Mouse (Mus musculus): ENCODE measurements around the gene Odf3b. TPM values are rescaled to one million over a fixed set of nuclear protein-coding genes. Genes with fewer than 3 reads are reported as not detected.

Odf3b gene
- total and polyA plus RNA-seq, 2 experiments from 2014 or later: 5.4 to 7.2 TPM

GRCm38 (mm10) chr15:89372068-89372467, 7.0 kb downstream of the Odf3b start:
- no peak overlapping the region for H3K27ac ChIP-seq
- H3K4me3 ChIP-seq (ENCODE audit: low read length): no peak overlapping the region
- TF ChIP-seq CTCF (IDR thresholded peaks at IDR 0.05; ENCODE audit: low read depth): no peak
- no peak overlapping the region for H3K9ac ChIP-seq (replicated peaks; ENCODE audit: low read length)
- H3K36me3 ChIP-seq (ENCODE audit: insufficient read depth, low read length): peaks cover 46% of the 10 kb centered on the region
- 86% methylated on average over 13 of the region's 13 CpGs for WGBS
- no peaks in the 10 kb centered on the region for H3K9me3 ChIP-seq (ENCODE audit: low read length)
- ATAC-seq (no peak), DNase-seq (ENCODE audit: low spot score) (no peak)
- H3K4me1 ChIP-seq (ENCODE audit: insufficient read depth, low read length): no peaks in the 10 kb centered on the region; the same call in 1 of the 2 replicates
- H3K4me2 ChIP-seq (ENCODE audit: low read depth, low read length): no peak overlapping the region
- peaks cover 8% of the 10 kb centered on the region; the same call in 1 of the 2 replicates for H3K27me3 ChIP-seq (ENCODE audit: insufficient read depth, low read length)

GRCm38 (mm10) chr15:89365141-89365551, 13.9 kb downstream of the Odf3b start:
- Histone ChIP-seq H3K9me3 (ENCODE audit: low read length) (no peaks in the 10 kb centered on the region), H3K4me3 (ENCODE audit: low read length) (no peak overlapping the region), H3K9ac (replicated peaks; ENCODE audit: low read length) (no peak overlapping the region), H3K4me1 (ENCODE audit: insufficient read depth, low read length) (no peaks in the 10 kb centered on the region), H3K36me3 (ENCODE audit: insufficient read depth, low read length) (peaks cover 82% of the 10 kb centered on the region), H3K4me2 (ENCODE audit: low read depth, low read length) (no peak overlapping the region), H3K27ac (no peak overlapping the region), H3K27me3 (ENCODE audit: insufficient read depth, low read length) (no peaks in the 10 kb centered on the region)
- DNase-seq (ENCODE audit: low spot score): no peak
- no peak for ATAC-seq
- 94% methylated on average over 4 of the region's 4 CpGs for WGBS
- TF ChIP-seq CTCF (IDR thresholded peaks at IDR 0.05; ENCODE audit: low read depth): no peak

DNA sequence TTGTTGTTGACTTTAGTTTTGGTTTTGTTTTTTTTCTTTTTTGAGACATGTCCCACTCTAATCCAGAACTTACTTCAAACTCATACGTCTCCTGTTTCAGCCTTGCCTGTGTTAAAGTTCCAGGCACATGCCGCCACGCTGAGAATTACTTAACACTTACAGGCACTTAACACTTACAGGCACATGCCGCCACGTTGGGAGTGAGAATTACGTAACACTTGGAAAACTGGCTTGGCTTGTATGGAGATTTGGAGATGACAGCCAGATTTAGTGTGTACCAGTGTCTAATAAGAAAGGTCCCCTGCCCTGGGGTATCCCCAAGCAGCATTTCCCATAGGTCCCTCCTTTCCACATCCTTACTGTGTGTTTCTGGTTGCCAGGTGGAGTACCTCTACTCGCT, 16.0 kb downstream of the Odf3b start:
- H3K36me3 ChIP-seq (ENCODE audit: insufficient read depth, low read length): peaks cover 68% of the 10 kb centered on the region
- H3K4me3 ChIP-seq (ENCODE audit: low read length): no peak overlapping the region
- WGBS: 94% methylated on average over 7 of the region's 7 CpGs
- TF ChIP-seq CTCF (IDR thresholded peaks at IDR 0.05; ENCODE audit: low read depth): no peak
- no peaks in the 10 kb centered on the region for H3K27me3 ChIP-seq (ENCODE audit: insufficient read depth, low read length)
- no peaks in the 10 kb centered on the region for H3K9me3 ChIP-seq (ENCODE audit: low read length)
- DNase-seq (ENCODE audit: low spot score) (no peak), ATAC-seq (no peak)
- no peaks in the 10 kb centered on the region for H3K4me1 ChIP-seq (ENCODE audit: insufficient read depth, low read length)
- no peak overlapping the region for H3K9ac ChIP-seq (replicated peaks; ENCODE audit: low read length)
- no peak overlapping the region for H3K4me2 ChIP-seq (ENCODE audit: low read depth, low read length)
- H3K27ac ChIP-seq: no peak overlapping the region

GRCm38 (mm10) chr15:89358784-89359183, 20.3 kb downstream of the Odf3b start:
- no peak for TF ChIP-seq CTCF (IDR thresholded peaks at IDR 0.05; ENCODE audit: low read depth)
- no peak overlapping the region for H3K27ac ChIP-seq
- no peaks in the 10 kb centered on the region for H3K27me3 ChIP-seq (ENCODE audit: insufficient read depth, low read length)
- H3K4me2 ChIP-seq (ENCODE audit: low read depth, low read length): no peak overlapping the region
- ATAC-seq: no peak
- no peaks in the 10 kb centered on the region for H3K9me3 ChIP-seq (ENCODE audit: low read length)
- no peak overlapping the region for H3K9ac ChIP-seq (replicated peaks; ENCODE audit: low read length)
- peaks cover 13% of the 10 kb centered on the region for H3K4me1 ChIP-seq (ENCODE audit: insufficient read depth, low read length)
- WGBS: 91% methylated on average over 3 of the region's 3 CpGs
- no peak for DNase-seq (ENCODE audit: low spot score)
- no peak overlapping the region for H3K4me3 ChIP-seq (ENCODE audit: low read length)
- H3K36me3 ChIP-seq (ENCODE audit: insufficient read depth, low read length): peaks cover 26% of the 10 kb centered on the region

DNA sequence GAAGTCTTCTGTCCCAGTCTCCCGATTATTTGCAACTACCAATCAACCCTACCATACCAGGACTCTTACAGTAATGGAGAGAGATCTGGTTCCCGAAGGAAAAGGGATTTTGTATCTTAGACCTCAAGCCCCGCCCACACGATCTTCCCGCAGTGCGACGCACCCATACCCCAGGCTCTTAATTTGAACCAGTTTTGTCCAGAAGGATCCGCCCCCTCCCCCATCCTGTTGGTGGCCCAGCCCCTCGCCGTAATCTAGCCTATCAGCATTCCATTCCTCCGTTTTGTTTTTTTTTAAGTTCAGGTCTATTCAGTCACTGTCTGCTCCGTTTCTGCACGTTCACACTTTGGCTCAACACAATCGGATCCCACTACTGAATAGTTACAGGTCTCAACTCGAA, 22.7 kb downstream of the Odf3b start:
- H3K36me3 ChIP-seq (ENCODE audit: insufficient read depth, low read length): peaks cover 34% of the 10 kb centered on the region
- DNase-seq (ENCODE audit: low spot score): peak; percentile 90
- peak overlapping the region; percentile 85 for H3K4me3 ChIP-seq (ENCODE audit: low read length)
- ATAC-seq: peak; percentile 69
- peak overlapping the region; percentile 89 for H3K27ac ChIP-seq
- peak overlapping the region; percentile 73 for H3K9ac ChIP-seq (replicated peaks; ENCODE audit: low read length)
- H3K27me3 ChIP-seq (ENCODE audit: insufficient read depth, low read length): no peaks in the 10 kb centered on the region
- no peaks in the 10 kb centered on the region for H3K9me3 ChIP-seq (ENCODE audit: low read length)
- 1% methylated on average over 15 of the region's 15 CpGs for WGBS
- peaks cover 14% of the 10 kb centered on the region for H3K4me1 ChIP-seq (ENCODE audit: insufficient read depth, low read length)
- no peak for TF ChIP-seq CTCF (IDR thresholded peaks at IDR 0.05; ENCODE audit: low read depth)
- H3K4me2 ChIP-seq (ENCODE audit: low read depth, low read length): peak overlapping the region; percentile 87

GRCm38 (mm10) chr15:89355241-89356187, 23.6 kb downstream of the Odf3b start, which contains the start of the genes Lmf2 and Ncaph2:
Gene Lmf2 (minus strand): TSS chr15:89355659.
Gene Ncaph2 (plus strand): TSS chr15:89355719.
- no peak for TF ChIP-seq CTCF (IDR thresholded peaks at IDR 0.05; ENCODE audit: low read depth)
- H3K9me3 ChIP-seq (ENCODE audit: low read length): no peaks in the 10 kb centered on the region
- peaks cover 31% of the 10 kb centered on the region for H3K36me3 ChIP-seq (ENCODE audit: insufficient read depth, low read length)
- H3K9ac ChIP-seq (replicated peaks; ENCODE audit: low read length): peak within 1 kb of the TSS; percentile 73
- H3K27me3 ChIP-seq (ENCODE audit: insufficient read depth, low read length): no peaks in the 10 kb centered on the region
- WGBS: under 1% methylated on average over 64 of the region's 64 CpGs
- DNase-seq (ENCODE audit: low spot score) (peak; percentile 98), ATAC-seq (peak; percentile 95)
- peak within 1 kb of the TSS; percentile 89 for H3K27ac ChIP-seq
- peak within 1 kb of the TSS; percentile 87 for H3K4me2 ChIP-seq (ENCODE audit: low read depth, low read length)
- peaks cover 14% of the 10 kb centered on the region for H3K4me1 ChIP-seq (ENCODE audit: insufficient read depth, low read length)
- peak within 1 kb of the TSS; percentile 85 for H3K4me3 ChIP-seq (ENCODE audit: low read length)

All from hindbrain, postnatal 0 days (tissue).